Comparison of ENCODE assay signal across 12 mouse cellular contexts in genomic region chr15:61540753-61541421, GRCm38 (mm10).
DNase-seq lines count a peak whose midpoint lies in the region; ATAC-seq and TF ChIP-seq lines count a peak whose summit lies in the region.
"Had no signal": no experiment of that assay in that cellular context is flagged by ENCODE, and none has a peak within 500 bp of the region (broad histone marks: within the 10 kb centered on the region; RNA-seq: fewer than 3 reads in every experiment).

No protein-coding gene starts in this region.

- H3K9ac ChIP-seq in liver, postnatal 0 days (replicated peaks), result no peak overlapping the region

- H3K27me3 ChIP-seq in liver, postnatal 0 days (ENCODE audit: insufficient read depth, low read length), result no peaks in the 10 kb centered on the region

- TF ChIP-seq CTCF in liver, postnatal 0 days (IDR thresholded peaks at IDR 0.05; ENCODE audit: low read depth), result no peak

- no peaks in the 10 kb centered on the region; the same call in 1 of the 2 replicates for H3K4me1 ChIP-seq in liver, postnatal 0 days (ENCODE audit: insufficient read depth)

- 0 out of 2 replicates have a peak, but pooled peaks have one; percentile 29 for ATAC-seq in liver, postnatal 0 days
- ATAC-seq: forebrain, embryonic 16.5 days had no signal

- peak; percentile 60 for DNase-seq in CD4-positive helper T cell, adult 2 months (ENCODE audit: low read depth, low spot score)
- peak; percentile 15 for DNase-seq in MEL-GATA-1-ER (ENCODE audit: extremely low read depth, low read depth)
- no peak for DNase-seq in liver, postnatal 0 days
- peak; percentile 67 to 68 for DNase-seq in spleen, postnatal 36 days (ENCODE audit: low spot score in 2 of 2)
- DNase-seq in layer of hippocampus, postnatal 25 days (ENCODE audit: extremely low spot score in 1 of 2, low spot score in 1 of 2), result no peak
- DNase-seq in kidney, postnatal 36 days, result no peak
- DNase-seq in adrenal gland, adult (ENCODE audit: inconsistent age in 2 of 2, low spot score in 1 of 2), result no peak
- DNase-seq in right cerebral cortex, postnatal 25 days, result no peak
- DNase-seq: kidney, adult 11 months had no signal

- 31% methylated on average over 10 of the region's 10 CpGs for WGBS in liver, postnatal 0 days (ENCODE audit: insufficient replicate concordance)

- no peaks in the 10 kb centered on the region for H3K36me3 ChIP-seq in liver, postnatal 0 days (replicated peaks; ENCODE audit: insufficient read depth, low read length)
- H3K36me3 ChIP-seq: limb, embryonic 10.5 days had no signal

- H3K9me3 ChIP-seq in liver, postnatal 0 days (ENCODE audit: low read length), result no peaks in the 10 kb centered on the region
- H3K9me3 ChIP-seq: limb, embryonic 10.5 days had no signal

- no peak overlapping the region for H3K27ac ChIP-seq in liver, postnatal 0 days (ENCODE audit: low read depth)
- H3K27ac ChIP-seq: limb, embryonic 10.5 days had no signal

- H3K4me2 ChIP-seq in liver, postnatal 0 days (ENCODE audit: low read depth, low read length), result peak overlapping the region; percentile 14
- H3K4me2 ChIP-seq: heart, embryonic 11.5 days had no signal

- no peak for TF ChIP-seq EP300 in liver, postnatal 0 days (IDR thresholded peaks at IDR 0.05; ENCODE audit: low read depth)

- H3K4me3 ChIP-seq in liver, postnatal 0 days (ENCODE audit: low read depth, low read length), result no peak overlapping the region
- H3K4me3 ChIP-seq: limb, embryonic 10.5 days had no signal

Comparison
In these comparisons a context has a peak if more than half of its experiments do, and no peak if none do; other contexts are left out.
1. DNase-seq: peak in CD4-positive helper T cell, adult 2 months (single experiment), MEL-GATA-1-ER (single experiment) and spleen, postnatal 36 days (2 of 2); none in liver, postnatal 0 days (single experiment), layer of hippocampus, postnatal 25 days (0 of 2), kidney, postnatal 36 days (0 of 2), adrenal gland, adult (0 of 2) and right cerebral cortex, postnatal 25 days (single experiment).